Mouse (Mus musculus): Measurements from ENCODE around the gene Olfr113.
"Not testable (repeated sequence)": the region's sequence is repeated elsewhere in the genome, so short reads cannot be mapped to it uniquely, and the experiment has no call there.

Gene Olfr113

GRCm38 (mm10) chr17:37577563-37577962, at the start of gene Olfr113:
Olfr113 (minus strand) TSS chr17:37577663.
- DNase-seq (ENCODE audit: low spot score): no peak

- no peak for DNase-seq (ENCODE audit: low spot score)
Observed at GRCm38 (mm10) chr17:37627009-37627408, 49.5 kb upstream of the Olfr113 start, which contains the start of the genes Olfr115 and Olfr116. Olfr115 (minus strand) TSS chr17:37627109. Olfr116 (minus strand) TSS chr17:37627199.

DNA sequence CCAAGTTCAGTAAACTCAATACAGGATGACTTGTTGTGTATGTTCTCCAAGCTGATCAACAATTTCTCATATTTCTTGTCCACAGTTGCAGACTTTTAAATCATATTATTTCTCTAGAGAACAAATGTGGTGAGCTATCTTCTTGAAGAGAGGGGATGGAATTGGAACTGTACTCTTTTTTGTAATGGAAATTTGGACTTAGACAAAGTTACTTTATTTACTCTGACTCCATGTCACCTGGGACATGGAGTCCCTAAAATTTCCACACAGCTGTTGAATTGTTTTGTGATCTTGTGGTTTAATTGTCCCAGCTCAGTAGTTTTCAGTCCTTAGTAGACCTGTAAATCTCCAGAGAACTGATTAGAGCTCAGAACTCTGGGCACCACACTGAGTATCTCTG, 15.2 kb upstream of the Olfr113 start, which contains the start of gene Olfr114:
TSS of gene Olfr114 (minus strand) at position 101 of the 400 bp plus-strand sequence.
- DNase-seq (ENCODE audit: low spot score): no peak

- no peak for DNase-seq (ENCODE audit: low spot score)
Observed at GRCm38 (mm10) chr17:37569351-37569750, 8.1 kb downstream of the Olfr113 start, which contains the start of gene Olfr112. Olfr112 (minus strand) TSS chr17:37569451.

DNA sequence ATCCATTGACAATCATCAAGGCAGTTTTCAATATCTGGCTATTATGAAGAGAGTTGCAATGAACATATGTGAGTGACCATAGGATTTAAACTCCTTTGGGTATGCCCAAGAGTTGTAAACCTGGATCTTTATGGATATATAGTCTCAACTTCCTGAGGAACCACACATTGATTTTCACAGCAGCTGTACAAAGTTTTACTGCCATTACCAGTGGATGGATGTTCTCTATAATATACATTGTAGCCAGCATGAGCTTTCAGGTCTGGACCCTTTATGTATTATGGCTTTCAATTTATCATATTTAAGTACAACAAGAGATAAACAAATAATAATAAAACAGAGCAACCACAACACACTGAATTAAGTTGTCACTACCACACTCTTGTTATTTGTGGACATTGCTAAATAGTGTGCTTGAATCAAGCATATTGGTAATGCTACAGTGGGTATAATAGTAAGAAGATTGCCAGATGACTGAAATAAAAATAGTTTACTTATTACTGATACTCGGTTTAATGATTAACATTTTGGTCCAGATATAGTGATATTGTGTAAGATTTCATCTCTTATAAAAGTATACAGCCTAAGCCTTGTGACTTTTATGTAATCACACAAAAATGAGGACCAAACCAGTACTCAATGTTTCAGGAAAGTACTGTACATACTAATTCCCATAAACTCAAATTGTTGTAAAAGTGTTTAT, 18.4 kb downstream of the Olfr113 start:
- DNase-seq (ENCODE audit: low spot score): no peak

DNA sequence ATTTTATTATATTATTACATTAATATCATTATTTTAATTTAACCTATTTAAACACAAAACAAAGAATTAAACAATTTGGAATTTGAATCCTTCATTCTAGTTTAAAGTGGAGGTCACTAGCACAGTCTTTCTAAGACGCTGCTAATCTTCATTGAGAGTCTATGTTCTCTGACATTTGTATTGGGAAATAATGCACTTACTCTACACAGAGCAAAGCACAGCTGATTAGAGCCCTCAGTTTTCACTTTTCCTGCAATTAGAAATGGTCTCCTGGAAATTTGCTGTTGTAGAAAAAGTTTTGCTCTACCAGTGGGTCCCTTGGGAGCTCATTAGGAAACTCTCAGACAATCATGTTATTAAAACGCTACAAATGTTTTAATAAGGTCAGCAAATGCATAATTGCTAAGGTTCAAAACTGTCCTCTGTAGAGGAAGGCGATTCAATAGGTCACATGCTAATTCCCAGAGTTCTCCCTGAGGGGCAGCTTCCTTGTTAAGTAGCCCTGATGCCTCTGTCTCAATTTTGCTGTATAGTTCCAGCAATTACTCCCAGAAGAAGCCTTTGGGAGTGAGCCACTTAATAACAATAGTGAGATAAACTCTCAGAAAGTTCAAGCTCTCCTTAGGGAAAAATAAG, 33.5 kb downstream of the Olfr113 start:
- no peak for DNase-seq (ENCODE audit: low spot score)

GRCm38 (mm10) chr17:37541454-37542119, 35.9 kb downstream of the Olfr113 start:
- no peak for DNase-seq (ENCODE audit: low spot score)

GRCm38 (mm10) chr17:37538416-37538815, 39.0 kb downstream of the Olfr113 start:
- not testable (repeated sequence) for DNase-seq (ENCODE audit: low spot score)

GRCm38 (mm10) chr17:37535173-37535572, 42.3 kb downstream of the Olfr113 start:
- DNase-seq (ENCODE audit: low spot score): no peak

DNA sequence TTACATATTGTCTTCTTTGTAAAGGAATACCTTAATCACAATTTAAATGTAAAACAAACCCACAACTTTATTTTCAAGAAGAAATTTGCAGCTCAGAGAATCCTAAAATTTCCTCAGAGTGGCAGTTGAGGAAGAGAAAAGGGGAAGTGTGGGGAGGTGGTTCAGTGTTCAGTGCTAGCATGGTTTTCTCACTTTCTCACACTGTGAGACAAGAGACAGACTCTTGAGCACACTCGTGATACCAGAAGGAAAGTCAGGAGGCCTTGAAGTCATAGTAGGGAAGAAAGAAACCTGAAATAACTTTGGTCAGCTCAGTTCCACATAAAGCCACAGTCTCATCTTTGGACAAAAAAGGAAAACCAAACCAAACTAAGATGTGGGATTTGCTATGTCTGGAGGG, 52.0 kb downstream of the Olfr113 start:
- DNase-seq (ENCODE audit: low spot score): not testable (repeated sequence)

- not testable (repeated sequence) for DNase-seq (ENCODE audit: low spot score)
Observed at GRCm38 (mm10) chr17:37524612-37525011, 52.9 kb downstream of the Olfr113 start.

All from T-cell, adult 2 months (primary cell).